Mouse (Mus musculus) CD4-positive, CD25-positive, alpha-beta regulatory T cell, adult 2 months (primary cell): ENCODE data around the gene Pkdcc.
A peak's percentile ranks its signal among the peaks of the same experiment; 100 is the strongest.

Experiments used
- DNase-seq: peaks from one replicate; pipeline ENCODE4 v3.0.0-alpha.2; 2012; ENCODE audit warnings: low read depth, low spot score

Pkdcc gene

GRCm38 (mm10) chr17:83212422-83212821 lies 2.7 kb upstream of the Pkdcc start:
- no peak for DNase-seq

DNA sequence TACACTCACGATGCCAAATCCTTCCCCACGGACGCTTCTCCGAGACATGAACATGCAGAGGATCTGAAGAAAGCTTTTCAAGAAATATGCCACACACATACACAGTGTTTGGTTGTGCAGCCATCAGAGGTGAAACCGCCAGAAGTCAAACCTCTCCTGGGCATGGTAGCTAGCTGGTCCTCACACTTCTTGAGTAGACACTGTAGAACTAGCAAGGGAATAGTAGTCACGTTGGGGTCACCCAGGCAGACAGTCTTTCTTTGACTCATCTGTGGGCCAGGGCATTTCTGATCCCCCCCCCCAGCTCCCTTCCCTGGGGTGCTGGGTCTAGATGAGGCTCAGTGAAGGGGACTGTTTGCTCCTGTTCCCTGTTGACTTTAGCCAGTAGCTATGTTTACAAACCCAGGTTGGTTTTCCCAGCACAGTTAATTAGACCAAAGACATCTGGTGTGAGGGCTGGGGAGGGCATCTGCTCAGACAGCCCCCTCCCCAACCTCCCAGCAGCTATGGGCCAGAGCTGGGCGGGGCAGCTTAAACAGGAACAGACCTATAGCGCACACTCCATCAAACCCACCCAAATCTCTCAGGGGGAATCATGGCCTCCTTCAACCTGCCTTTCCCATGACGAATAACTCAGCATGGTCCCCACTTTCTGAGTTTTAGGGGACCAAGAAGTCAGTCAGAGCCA lies 1.7 kb upstream of the Pkdcc start:
- no peak for DNase-seq

DNA sequence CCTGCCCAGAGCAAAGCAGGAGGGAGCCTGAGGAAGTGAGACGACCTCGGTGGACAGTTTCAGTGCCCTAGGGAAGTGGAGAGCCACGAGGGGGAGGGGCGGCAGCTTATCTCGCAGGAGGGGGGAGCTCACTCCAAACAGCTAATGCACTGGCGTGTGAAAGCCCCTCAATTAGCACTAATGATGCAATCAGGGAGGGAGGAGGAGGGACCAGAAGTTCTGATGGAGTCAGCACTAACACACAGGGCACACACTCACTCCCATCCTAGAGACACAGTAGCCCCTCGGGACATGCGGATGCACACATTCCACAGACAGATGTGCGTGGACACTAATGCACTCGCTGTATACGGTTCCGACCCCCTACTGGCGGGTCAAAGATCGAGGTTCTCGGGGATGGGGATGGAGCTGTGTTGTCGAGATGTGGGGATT lies 915 bp upstream of the Pkdcc start:
- peak; percentile 22 for DNase-seq

- peak; percentile 10 for DNase-seq
Measured at GRCm38 (mm10) chr17:83215529-83216244, 595 bp downstream of the Pkdcc start.

GRCm38 (mm10) chr17:83216251-83216919 lies 1.3 kb downstream of the Pkdcc start:
- DNase-seq: no peak

- DNase-seq: no peak
Measured at GRCm38 (mm10) chr17:83218189-83218588, 3.1 kb downstream of the Pkdcc start.

- no peak for DNase-seq
Measured at GRCm38 (mm10) chr17:83218722-83219121, 3.6 kb downstream of the Pkdcc start.

DNA sequence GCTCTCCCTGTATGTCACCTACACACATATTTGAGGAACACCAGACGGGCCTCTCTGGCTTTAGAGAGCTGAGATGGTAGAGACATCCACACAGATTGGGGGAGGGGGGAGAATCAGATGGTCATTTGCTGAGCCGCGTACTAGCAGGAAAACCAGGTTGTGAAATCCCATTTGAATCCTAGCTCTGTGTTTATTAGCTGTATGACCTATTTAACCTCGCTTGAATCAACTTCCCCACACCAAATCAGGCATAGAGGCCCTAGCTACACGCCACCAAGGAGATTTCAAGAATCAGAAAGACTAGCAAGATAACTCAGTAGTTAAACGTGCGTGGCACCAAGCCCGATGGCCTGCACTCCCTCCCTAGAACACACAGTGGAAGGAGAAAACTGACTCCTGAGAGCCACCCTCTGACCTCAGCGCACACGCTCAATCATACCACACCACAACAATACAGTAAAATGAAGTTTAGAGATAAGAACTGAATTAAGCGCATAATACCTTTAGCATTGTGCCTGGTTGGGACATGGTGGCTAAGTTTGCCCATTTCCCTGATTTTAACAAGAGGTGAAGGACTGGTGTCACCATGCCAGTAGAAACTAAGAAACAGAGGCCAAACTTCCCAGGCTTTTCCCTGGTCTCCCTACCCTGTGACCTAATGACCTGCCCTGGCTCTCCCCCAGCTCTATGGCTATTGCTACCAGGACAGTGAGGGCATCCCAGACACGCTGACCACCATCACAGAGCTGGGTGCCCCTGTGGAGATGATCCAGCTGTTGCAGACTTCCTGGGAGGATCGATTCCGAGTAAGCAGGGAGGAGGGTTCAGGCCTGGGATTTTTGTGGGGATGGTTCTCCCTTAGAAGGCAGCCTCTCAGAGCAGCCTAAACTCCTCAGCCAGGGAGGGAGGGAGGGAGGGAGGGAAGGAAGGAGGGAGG lies 4.5 kb downstream of the Pkdcc start:
- DNase-seq: no peak

- no peak for DNase-seq
Measured at GRCm38 (mm10) chr17:83220954-83221538, 6.0 kb downstream of the Pkdcc start.

DNA sequence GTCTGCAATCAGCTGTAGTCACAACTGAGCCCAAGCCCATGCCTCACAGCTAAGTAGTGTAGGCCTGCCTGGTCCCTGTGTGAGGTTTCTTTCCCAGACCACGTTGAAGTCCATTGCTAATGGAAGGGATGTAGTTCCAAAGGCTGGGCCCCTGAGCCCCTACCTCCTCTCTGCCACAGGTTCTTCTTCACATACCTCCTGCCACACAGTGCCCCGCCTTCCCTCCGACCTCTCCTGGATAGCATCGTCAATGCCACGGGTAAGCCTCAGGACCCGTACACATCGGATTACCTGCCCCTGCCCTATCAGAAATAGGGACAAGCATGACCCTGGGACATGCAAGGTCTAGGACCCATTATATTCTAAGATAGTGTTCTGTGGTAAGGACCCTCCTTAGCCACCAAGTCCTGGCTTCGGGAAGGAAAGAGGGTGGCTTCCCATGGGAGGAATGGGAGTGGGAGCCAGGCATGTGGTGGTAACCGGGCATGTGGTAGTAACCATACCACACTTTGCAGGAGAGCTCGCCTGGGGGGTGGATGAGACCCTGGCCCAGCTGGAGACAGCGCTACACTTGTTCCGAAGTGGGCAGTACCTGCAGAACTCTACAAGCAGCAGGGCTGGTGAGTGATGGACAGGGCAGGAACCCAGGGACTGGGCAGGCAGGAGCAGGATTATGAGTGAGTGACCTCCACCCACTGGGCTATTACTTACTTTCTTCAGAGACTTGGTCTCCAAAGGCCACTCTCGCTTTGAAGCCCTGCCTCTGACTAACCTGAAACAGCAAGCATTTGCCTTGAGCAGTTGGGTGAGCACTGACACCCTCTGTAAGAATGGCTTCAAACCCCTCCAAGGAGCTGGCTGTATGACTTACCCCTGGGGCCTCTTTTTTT lies 6.8 kb downstream of the Pkdcc start:
- DNase-seq: no peak

GRCm38 (mm10) chr17:83222705-83223104 lies 7.6 kb downstream of the Pkdcc start:
- DNase-seq: no peak

- DNase-seq: no peak
Measured at GRCm38 (mm10) chr17:83224451-83224971, 9.4 kb downstream of the Pkdcc start.

GRCm38 (mm10) chr17:83226395-83226986 lies 11.4 kb downstream of the Pkdcc start:
- DNase-seq: no peak

- DNase-seq: no peak
Measured at GRCm38 (mm10) chr17:83231357-83231756, 16.3 kb downstream of the Pkdcc start.

DNA sequence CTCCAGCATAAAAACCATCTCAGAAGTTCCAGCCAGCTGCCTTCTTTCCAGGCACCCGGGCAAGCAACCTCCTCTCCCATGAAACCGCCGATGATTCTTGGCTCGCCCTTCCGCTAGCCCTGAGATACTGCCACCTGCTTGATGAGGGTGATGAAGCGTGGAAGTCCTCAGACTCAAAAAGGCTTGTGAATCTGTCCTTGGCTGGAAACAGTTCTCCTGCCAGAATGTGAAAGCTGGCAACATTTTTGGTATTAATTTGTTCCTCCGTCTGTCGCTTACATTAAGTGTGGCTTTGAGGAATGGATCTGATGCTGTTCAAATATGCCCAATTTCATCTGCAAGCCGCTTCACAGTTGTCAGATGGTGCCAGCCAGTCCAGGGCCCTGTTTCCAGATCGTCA lies 20.1 kb downstream of the Pkdcc start:
- no peak for DNase-seq

DNA sequence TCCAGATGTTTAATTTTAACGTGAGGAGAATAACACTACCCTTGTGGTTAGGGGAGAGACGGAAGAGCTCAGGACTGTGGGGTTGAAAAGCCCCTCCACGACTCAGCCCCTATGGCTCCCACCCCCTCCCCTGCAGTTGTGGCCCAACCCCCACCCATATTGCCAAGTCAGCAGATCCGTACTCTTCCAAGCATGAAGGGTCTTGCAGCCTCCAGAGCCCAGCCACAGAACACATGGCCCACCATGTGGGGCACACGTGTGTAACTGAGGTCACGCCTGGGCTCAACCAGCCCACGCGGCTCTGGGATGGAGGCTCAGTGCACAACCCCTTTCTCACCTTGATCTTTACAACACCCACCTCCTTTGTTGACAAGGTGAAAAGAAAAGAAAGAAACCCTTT lies 21.1 kb downstream of the Pkdcc start:
- no peak for DNase-seq

DNA sequence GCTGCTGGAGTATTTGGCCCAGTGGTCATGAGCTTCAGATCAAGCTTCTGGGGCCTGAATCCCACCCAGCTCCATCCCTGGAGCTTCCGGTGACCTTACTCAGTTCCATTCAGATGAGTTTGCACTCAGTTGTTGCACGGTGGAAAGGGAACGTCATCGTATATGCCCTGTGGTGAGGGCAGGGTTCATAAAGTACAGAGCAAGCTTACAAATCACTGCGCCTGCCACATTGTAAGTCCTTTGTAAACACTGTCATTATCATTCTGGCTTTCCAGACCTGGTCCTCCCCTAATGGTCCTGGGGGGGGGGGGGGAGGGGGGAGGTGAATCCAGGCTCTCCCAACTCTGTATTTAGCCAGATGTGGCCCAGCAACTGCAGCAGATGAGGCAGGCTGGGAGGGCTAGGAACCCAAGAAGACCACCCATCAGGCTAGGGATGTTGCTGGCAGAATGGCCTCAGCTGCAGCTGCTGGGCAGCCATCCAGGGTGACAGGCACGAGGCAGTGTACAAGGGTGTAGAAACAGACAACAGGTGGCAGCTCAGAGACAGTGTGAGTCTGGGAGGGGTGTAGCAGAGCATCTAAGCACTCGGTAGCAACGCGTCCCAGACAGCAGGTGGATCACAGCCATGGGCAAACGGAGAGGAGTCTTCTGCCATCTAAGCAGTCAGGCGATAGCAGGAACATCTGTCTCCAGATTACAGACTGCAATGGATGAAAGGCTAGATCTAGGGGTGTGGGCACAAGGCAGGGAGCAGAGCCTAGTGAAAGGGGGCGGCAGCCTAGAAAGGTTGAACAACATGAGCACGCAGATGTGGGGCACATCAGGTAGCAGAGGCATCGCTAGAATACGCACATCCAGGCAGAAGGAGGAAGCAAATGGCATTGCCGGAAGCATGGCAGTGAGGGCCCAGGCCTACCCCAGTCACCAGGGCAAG lies 23.3 kb downstream of the Pkdcc start:
- no peak for DNase-seq

DNA sequence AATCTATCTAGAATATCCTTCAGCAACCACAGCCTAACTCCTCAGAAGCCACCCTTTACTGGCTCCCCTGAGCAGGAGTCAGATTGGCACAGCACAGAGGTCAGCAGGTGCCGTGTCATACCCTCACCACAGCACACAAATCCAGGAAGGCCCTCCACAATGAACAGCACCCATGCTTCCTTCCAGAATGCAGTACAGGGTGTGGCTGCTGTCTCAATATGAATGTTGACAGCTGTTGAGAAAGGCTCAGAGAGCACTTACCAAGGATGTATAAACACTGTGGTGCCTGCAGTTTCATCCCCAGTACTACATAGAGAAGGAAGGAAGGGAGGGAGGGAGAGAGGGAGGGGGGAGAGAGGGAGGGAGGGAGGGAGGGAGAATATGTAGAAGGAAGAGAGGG lies 29.4 kb downstream of the Pkdcc start:
- DNase-seq: no peak
